Mouse (Mus musculus): ENCODE results near the gene BC051142. TPM values are rescaled to one million over a fixed set of nuclear protein-coding genes. Genes with fewer than 3 reads are reported as not detected.
"Not testable (repeated sequence)": the region's sequence is repeated elsewhere in the genome, so short reads cannot be mapped to it uniquely, and the experiment has no call there.

Gene BC051142
- polyA plus RNA-seq, 1 experiment: 1.1 TPM

DNA sequence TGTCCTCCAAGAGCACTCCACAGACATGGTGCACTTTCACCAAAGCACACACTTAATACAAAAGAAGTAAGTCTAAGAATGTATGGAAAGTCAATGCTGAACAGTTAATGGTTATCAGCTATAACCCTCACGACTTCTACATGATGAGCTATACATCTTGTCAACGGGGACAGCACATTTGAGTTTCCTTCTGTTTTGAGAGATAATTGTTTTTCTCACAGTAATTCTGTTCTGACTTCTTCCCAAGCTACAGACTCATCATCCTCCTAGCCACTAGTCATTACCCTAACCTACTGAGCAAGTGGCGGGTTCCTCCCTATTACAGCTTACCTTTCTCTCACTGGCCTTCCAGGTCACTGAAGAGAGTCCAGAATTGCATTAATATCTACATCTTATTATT is 60.6 kb downstream of the BC051142 start:
- H3K27ac ChIP-seq (ENCODE audit: insufficient read depth, low read length): no peak overlapping the region
- TF ChIP-seq CTCF (IDR thresholded peaks at IDR 0.05; ENCODE audit: extremely low read depth, insufficient read depth, insufficient read length, insufficient replicate concordance): no peak
- no peak for TF ChIP-seq POLR2A (IDR thresholded peaks at IDR 0.05; ENCODE audit: low read depth, low read length)
- H3K4me1 ChIP-seq (ENCODE audit: control insufficient read depth, insufficient read depth, insufficient read length): no peaks in the 10 kb centered on the region
- DNase-seq (ENCODE audit: low read depth in 1 of 2, low spot score in 2 of 2): no peak
- no peak overlapping the region for H3K4me3 ChIP-seq (ENCODE audit: extremely low read depth, insufficient read depth, insufficient read length)
- WGBS: 81% methylated on average over 3 of the region's 3 CpGs
- H3K27me3 ChIP-seq (ENCODE audit: control insufficient read depth, insufficient read depth, low read length): no peaks in the 10 kb centered on the region
- no peaks in the 10 kb centered on the region for H3K36me3 ChIP-seq (ENCODE audit: control insufficient read depth, insufficient read depth, low read length)

DNA sequence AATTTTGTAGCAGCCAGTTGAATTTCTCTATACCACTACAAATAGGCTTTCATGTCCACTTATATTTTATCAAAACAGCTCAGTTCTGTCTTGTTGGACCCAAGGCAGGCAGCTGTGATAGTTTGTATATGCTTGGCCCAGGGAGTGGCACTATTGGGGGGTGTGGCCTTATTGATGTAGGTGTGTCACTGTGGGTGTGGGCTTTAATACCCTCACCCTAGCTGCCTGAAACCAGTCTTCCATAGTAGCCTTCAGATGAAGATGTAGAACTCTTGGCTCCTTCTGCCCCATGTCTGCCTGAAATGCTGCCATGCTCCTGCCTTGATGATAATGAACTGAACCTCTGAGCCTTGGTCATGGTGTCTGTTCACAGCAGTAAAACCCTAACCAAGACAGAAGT is 67.3 kb downstream of the BC051142 start:
- not testable (repeated sequence) for H3K4me3 ChIP-seq (ENCODE audit: extremely low read depth, insufficient read depth, insufficient read length)

DNA sequence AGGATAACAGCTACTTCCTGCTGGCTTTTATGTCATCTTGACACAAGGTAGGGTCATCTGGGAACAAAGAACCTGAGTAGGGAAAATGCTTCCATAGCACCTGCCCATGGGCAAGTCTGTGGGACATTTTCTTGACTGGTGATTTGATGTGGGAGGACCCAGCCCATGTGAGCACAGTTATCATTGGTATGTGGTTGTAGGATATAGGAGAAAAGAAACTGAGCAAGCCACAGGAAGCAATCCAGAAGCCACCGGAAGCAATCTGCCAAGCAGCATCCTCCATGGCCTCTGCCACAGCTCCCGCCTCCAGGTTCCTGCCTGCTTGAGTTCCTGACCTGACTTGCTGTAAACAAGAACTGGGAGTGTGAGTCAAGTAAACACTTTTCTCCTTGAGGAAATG is 71.9 kb downstream of the BC051142 start:
- no peak overlapping the region for H3K4me3 ChIP-seq (ENCODE audit: extremely low read depth, insufficient read depth, insufficient read length)
- TF ChIP-seq POLR2A (IDR thresholded peaks at IDR 0.05; ENCODE audit: low read depth, low read length) (no peak), CTCF (IDR thresholded peaks at IDR 0.05; ENCODE audit: extremely low read depth, insufficient read depth, insufficient read length, insufficient replicate concordance) (no peak)
- WGBS: 16% methylated on average over 2 of the region's 2 CpGs

More for the DNA sequence above, 67.3 kb downstream of the BC051142 start:
- not testable (repeated sequence) for H3K27ac ChIP-seq (ENCODE audit: insufficient read depth, low read length); H3K4me1 ChIP-seq (ENCODE audit: control insufficient read depth, insufficient read depth, insufficient read length); H3K27me3 ChIP-seq (ENCODE audit: control insufficient read depth, insufficient read depth, low read length); DNase-seq (ENCODE audit: low read depth in 1 of 2, low spot score in 2 of 2); H3K36me3 ChIP-seq (ENCODE audit: control insufficient read depth, insufficient read depth, low read length)

DNA sequence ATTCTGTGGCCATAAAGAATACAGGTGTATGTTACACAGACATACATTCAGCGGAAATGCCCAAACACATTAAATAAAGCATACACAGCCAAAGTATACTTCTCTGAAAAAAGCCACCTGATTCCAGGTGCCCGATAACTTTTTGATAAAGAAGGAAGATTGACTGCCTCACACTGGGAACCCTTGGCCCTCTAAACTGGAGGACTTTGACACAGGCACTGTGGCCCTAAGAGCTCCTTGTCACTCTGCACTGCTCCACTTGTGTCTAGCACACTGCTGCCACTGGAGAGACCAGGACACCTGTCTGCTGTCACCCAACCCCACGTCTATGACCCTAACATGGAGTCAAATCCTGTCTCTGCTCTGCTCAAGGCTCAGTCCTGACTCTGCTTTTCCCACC is 76.4 kb downstream of the BC051142 start:
- no peak for TF ChIP-seq CTCF (IDR thresholded peaks at IDR 0.05; ENCODE audit: extremely low read depth, insufficient read depth, insufficient read length, insufficient replicate concordance)
- TF ChIP-seq POLR2A (IDR thresholded peaks at IDR 0.05; ENCODE audit: low read depth, low read length): no peak
- WGBS: 81% methylated on average over 3 of the region's 3 CpGs
- H3K36me3 ChIP-seq (ENCODE audit: control insufficient read depth, insufficient read depth, low read length): no peaks in the 10 kb centered on the region
- H3K27ac ChIP-seq (ENCODE audit: insufficient read depth, low read length): no peak overlapping the region
- H3K4me3 ChIP-seq (ENCODE audit: extremely low read depth, insufficient read depth, insufficient read length): no peak overlapping the region
- no peak for DNase-seq (ENCODE audit: low read depth in 1 of 2, low spot score in 2 of 2)
- no peaks in the 10 kb centered on the region for H3K4me1 ChIP-seq (ENCODE audit: control insufficient read depth, insufficient read depth, insufficient read length)
- no peaks in the 10 kb centered on the region for H3K27me3 ChIP-seq (ENCODE audit: control insufficient read depth, insufficient read depth, low read length)

More for the DNA sequence above, 71.9 kb downstream of the BC051142 start:
- no peaks in the 10 kb centered on the region for H3K4me1 ChIP-seq (ENCODE audit: control insufficient read depth, insufficient read depth, insufficient read length)
- no peak for DNase-seq (ENCODE audit: low read depth in 1 of 2, low spot score in 2 of 2)
- no peaks in the 10 kb centered on the region for H3K27me3 ChIP-seq (ENCODE audit: control insufficient read depth, insufficient read depth, low read length)
- H3K36me3 ChIP-seq (ENCODE audit: control insufficient read depth, insufficient read depth, low read length): no peaks in the 10 kb centered on the region
- H3K27ac ChIP-seq (ENCODE audit: insufficient read depth, low read length): no peak overlapping the region

DNA sequence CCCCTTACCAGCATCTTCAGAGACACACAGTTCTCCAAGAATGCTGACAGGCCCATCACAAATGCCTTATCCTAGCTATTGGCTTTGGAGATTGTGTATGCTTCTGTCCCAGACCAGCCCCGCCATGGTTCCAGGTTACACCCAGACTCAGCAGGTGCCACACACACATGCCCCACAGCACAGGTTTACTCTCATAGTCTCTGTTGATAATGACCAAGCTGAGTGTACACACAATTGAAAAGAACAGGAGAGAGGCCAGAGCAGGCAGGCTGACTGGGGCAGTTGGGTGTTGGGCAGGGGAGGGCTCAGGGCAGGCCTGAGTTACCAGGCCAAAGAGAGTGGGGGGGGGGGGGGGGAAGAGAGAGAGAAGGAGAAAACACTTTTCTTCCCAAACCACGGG is 77.8 kb downstream of the BC051142 start:
- Histone ChIP-seq H3K36me3 (ENCODE audit: control insufficient read depth, insufficient read depth, low read length) (no peaks in the 10 kb centered on the region), H3K27ac (ENCODE audit: insufficient read depth, low read length) (no peak overlapping the region), H3K4me3 (ENCODE audit: extremely low read depth, insufficient read depth, insufficient read length) (no peak overlapping the region), H3K4me1 (ENCODE audit: control insufficient read depth, insufficient read depth, insufficient read length) (no peaks in the 10 kb centered on the region), H3K27me3 (ENCODE audit: control insufficient read depth, insufficient read depth, low read length) (no peaks in the 10 kb centered on the region)
- DNase-seq (ENCODE audit: low read depth in 1 of 2, low spot score in 2 of 2): no peak
- WGBS: 88% methylated on average over 1 of the region's 2 CpGs
- no peak for TF ChIP-seq CTCF (IDR thresholded peaks at IDR 0.05; ENCODE audit: extremely low read depth, insufficient read depth, insufficient read length, insufficient replicate concordance)
- TF ChIP-seq POLR2A (IDR thresholded peaks at IDR 0.05; ENCODE audit: low read depth, low read length): no peak

DNA sequence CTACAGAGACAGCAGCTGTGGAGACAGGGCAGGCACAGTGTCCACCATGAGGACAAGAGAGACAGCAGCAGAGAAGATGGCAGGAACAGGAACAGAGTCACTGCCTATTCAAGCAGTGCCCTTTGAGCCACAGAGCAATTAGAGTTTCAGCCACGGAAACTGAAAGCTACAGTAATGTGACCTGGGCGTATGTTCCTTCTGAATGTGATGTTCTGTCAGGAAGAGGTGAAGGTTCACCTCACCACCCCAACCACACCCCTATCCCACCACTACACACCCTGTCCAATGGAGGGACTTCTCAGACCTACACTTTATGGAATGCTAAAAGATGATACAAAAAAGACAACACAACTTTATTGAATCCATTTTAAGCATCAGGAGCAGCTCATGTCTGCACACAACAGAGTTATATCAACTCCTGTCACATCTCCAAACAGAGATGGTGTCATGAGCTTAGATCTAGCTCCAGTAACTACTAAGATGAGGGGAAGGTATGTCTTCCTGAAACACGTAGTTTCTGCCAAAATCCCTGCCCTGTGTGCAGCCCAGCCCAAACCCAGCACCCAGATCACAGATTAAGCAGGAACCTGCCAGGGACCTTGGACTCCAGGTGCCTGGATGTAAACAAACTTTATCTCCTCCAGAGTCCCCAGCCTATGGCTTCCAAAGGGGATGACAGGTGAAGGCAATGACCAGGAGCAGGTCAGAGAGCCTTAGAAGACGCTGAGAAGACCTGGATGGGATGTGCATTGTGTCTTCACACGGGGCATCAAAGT is 78.8 kb downstream of the BC051142 start, which contains the start of gene Btnl4:
Btnl4 (minus strand) TSS at position 81 of the 776 bp plus-strand sequence.
- WGBS: 59% methylated on average over 5 of the region's 5 CpGs
- H3K27me3 ChIP-seq (ENCODE audit: control insufficient read depth, insufficient read depth, low read length); H3K27ac ChIP-seq (ENCODE audit: insufficient read depth, low read length): not testable (repeated sequence)

DNA sequence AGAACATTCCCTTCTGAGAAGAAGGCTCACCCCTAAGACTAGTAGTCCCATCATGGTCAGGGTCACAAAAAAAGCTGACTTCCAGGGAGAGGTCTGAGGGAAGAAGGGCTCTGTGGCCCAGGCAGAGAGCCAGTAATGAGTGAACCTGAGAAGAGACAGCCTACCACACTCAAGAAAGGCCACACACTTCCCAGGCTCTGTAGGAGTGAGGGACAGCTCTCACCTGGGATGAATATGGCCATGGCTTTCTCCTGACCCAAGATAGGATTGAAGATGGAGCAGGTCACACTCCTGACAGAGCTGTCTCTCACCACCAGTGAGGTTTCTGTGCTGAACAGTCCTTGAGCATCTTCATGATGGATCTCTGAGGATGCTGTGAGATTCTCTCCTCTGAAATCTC is 94.2 kb downstream of the BC051142 start:
- no peaks in the 10 kb centered on the region for H3K4me1 ChIP-seq (ENCODE audit: control insufficient read depth, insufficient read depth, insufficient read length)
- H3K36me3 ChIP-seq (ENCODE audit: control insufficient read depth, insufficient read depth, low read length): no peaks in the 10 kb centered on the region
- TF ChIP-seq POLR2A (IDR thresholded peaks at IDR 0.05; ENCODE audit: low read depth, low read length) (no peak), CTCF (IDR thresholded peaks at IDR 0.05; ENCODE audit: extremely low read depth, insufficient read depth, insufficient read length, insufficient replicate concordance) (no peak)
- no peaks in the 10 kb centered on the region for H3K27me3 ChIP-seq (ENCODE audit: control insufficient read depth, insufficient read depth, low read length)
- DNase-seq (ENCODE audit: low read depth in 1 of 2, low spot score in 2 of 2): no peak
- no peak overlapping the region for H3K27ac ChIP-seq (ENCODE audit: insufficient read depth, low read length)
- no peak overlapping the region for H3K4me3 ChIP-seq (ENCODE audit: extremely low read depth, insufficient read depth, insufficient read length)

More for the DNA sequence above, 78.8 kb downstream of the BC051142 start, which contains the start of gene Btnl4:
- H3K4me3 ChIP-seq (ENCODE audit: extremely low read depth, insufficient read depth, insufficient read length); H3K36me3 ChIP-seq (ENCODE audit: control insufficient read depth, insufficient read depth, low read length); DNase-seq (ENCODE audit: low read depth in 1 of 2, low spot score in 2 of 2); H3K4me1 ChIP-seq (ENCODE audit: control insufficient read depth, insufficient read depth, insufficient read length): not testable (repeated sequence)

DNA sequence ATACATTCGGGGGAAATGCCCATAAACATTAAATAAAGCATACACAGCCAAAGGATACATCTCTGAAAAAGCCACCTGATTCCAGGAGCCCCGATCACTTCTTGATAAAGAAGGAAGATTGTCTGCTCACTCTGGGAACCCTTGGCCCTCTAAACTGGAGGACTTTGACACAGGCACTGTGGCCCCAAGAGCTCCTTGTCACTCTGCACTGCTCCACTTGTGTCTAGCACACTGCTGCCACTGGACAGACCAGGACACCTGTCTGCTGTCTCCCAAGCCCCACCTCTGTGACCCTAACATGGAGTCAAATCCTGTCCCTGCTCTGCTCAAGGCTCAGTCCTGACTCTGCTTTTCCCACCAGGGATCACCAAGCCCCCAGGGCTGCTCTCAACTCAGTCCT is 96.5 kb downstream of the BC051142 start:
- H3K4me3 ChIP-seq (ENCODE audit: extremely low read depth, insufficient read depth, insufficient read length); H3K36me3 ChIP-seq (ENCODE audit: control insufficient read depth, insufficient read depth, low read length): not testable (repeated sequence)
- WGBS: 79% methylated on average over 2 of the region's 2 CpGs

More for the DNA sequence above, 96.5 kb downstream of the BC051142 start:
- H3K4me1 ChIP-seq (ENCODE audit: control insufficient read depth, insufficient read depth, insufficient read length); H3K27me3 ChIP-seq (ENCODE audit: control insufficient read depth, insufficient read depth, low read length); H3K27ac ChIP-seq (ENCODE audit: insufficient read depth, low read length); DNase-seq (ENCODE audit: low read depth in 1 of 2, low spot score in 2 of 2): not testable (repeated sequence)
